Mouse (Mus musculus) left cerebral cortex, adult 8-10 months (tissue): Measurements from ENCODE around the gene Eif1. TPM values are rescaled to one million over a fixed set of nuclear protein-coding genes. Genes with fewer than 3 reads are reported as not detected.
"Not testable (repeated sequence)": the region's sequence is repeated elsewhere in the genome, so short reads cannot be mapped to it uniquely, and the experiment has no call there.

Experiments
- DNase-seq, 2 experiments: peaks; one replicate each; pipeline ENCODE4 v3.0.0; 2022; ENCODE audit warnings: low spot score in 2 of 2
- total RNA-seq, 4 experiments: library from RNA; stranded (reverse); gene quantifications; 2 replicates each; pipeline ENCODE4 v1.2.4; 2022

The Eif1 gene
- total RNA-seq = 100 to 1,000 TPM; 753 to 824 (median 763) TPM

DNA sequence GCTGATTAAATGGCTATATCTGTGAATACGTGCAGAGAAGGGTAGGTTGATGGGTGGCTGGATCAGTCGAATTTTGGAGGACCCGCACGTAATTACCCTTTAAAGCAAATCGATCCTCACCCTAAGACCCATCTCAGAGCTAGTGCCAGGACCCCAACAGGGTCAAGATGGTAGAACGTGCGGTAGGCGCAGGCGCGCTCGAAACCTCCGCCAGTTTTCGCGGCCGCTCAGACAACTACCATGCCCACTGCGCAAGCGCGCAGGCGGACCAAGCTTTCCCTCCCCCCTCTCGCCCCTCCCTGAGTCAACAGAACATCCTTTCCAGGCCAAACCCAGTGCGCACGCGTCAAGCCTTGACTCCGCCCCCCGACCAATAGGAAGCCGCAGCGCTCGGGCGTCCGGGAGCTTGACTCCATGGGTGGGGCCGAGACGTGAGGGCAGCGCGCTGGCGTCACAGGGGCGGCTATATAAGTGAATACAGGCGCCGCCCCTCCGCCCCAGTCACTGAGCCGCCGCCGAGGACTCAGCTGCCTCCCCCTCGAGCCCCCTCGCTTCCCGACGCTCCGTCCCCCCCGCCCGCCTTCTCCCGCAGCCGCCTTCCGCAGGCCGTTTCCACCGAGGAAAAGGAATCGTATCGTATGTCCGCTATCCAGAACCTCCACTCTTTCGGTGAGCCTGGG is at the start of gene Eif1:
Gene Eif1 (plus strand): TSS at position 394 of the 680 bp plus-strand sequence.
- DNase-seq = peak; percentile 98 to 99

- no peak for DNase-seq
Measured at GRCm38 (mm10) chr11:100271878-100272277, 47.8 kb upstream of the Eif1 start.

GRCm38 (mm10) chr11:100274719-100275118 is 45.0 kb upstream of the Eif1 start:
- DNase-seq = no peak

DNA sequence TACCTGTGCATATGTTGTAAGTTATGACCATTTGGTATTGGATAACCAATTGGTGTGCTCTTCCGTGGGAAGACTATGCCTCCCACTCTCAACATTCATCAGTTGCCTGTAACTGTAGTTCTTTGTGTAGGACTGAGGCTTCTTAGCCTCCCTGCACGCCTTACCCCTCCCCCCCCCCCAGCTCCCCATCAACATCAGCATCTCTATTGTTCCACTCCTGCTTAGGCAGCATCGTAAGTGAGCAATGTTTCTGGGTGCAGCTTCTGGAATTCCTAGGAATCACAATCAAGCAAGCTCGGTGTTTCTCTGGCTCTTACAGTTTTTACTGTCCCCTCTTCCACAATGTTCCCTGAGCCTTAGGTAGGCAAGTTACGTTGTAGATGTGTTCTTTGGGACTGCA is 44.2 kb upstream of the Eif1 start:
- DNase-seq = no peak

GRCm38 (mm10) chr11:100277726-100278480 is 41.8 kb upstream of the Eif1 start:
- no peak for DNase-seq

DNA sequence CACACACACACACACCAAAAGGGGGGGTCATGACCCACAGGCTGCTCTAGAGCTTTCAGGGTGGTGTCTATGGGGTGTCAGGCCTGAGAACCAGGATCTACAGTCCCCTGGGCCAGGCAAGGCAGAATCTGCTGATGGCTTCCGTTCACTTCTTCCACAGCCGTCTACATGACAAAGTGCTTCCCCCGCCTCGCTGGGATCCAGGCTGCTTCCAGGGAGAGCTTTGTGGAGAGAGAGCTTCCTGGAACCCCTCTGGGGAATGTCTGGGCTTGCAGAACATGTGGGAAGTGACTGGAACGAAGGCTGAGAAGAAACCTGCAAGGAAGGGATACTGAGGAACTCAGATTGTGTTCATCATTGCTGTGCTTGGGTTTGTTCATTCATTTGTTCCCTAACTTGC is 40.9 kb upstream of the Eif1 start:
- DNase-seq = no peak

GRCm38 (mm10) chr11:100281596-100282544 is 37.8 kb upstream of the Eif1 start:
- peak; percentile 47 to 84 for DNase-seq

DNA sequence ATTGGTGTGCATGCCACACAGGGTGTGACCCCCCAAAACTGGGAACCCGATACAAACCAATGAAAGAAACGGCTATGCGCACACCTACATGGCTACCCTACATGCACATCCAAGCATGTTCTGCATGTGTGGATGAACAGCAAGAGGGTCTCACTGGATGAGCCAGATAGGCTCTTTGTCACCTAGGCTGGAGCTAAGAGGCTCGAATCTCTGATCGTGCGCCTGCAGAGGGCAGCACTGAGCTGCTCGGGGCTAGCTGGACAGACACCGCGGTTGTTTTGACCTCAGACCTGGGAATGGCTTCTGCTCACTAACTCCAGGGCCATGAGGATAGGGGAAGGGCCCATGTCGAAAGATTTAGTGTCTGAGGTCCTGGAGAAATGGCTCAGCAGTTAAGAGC is 37.1 kb upstream of the Eif1 start:
- peak in 1 of 2 experiments; percentile 45 for DNase-seq

- DNase-seq = no peak
Measured at GRCm38 (mm10) chr11:100284988-100285387, 34.7 kb upstream of the Eif1 start.

DNA sequence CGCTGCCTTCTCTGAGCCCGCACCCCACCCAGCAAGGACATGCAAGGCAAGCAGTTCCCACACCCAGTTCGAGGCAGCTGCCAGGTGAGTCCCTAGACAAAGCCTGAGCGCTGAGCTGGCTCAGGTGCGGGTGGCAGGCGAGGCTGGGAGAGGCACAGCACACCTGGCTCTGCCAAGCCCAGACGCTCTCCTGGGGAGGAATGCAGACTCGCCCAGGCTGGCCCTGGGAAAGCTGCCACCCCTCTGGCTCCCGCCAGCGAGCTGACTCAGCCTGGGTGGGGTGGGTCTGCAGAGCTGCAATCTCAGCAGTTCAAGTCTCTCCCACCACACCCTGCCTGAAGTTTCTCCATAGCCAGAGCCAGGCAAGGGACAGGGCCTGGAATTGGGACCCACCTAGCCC is 32.7 kb upstream of the Eif1 start:
- DNase-seq = no peak

DNA sequence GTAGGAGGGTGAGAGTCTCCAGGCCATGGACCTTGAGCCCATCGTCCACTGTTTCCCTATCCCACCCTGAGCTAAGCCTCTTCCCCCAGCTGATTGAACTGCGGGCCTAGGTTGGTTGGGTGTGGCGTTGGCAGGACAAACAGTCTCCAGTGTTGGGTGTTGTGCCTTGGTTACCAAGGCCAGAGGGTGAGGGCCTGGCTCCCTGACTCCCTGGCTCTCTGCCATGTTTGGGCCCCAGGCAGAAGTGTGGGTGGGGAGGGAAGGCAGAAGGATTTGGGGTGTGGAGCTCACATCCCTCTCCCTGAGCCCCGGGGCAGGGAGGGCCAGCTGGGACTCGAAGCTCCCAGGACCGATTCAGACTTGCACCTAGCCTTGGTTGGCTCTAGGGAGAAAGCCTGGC is 30.7 kb upstream of the Eif1 start:
- DNase-seq = no peak

DNA sequence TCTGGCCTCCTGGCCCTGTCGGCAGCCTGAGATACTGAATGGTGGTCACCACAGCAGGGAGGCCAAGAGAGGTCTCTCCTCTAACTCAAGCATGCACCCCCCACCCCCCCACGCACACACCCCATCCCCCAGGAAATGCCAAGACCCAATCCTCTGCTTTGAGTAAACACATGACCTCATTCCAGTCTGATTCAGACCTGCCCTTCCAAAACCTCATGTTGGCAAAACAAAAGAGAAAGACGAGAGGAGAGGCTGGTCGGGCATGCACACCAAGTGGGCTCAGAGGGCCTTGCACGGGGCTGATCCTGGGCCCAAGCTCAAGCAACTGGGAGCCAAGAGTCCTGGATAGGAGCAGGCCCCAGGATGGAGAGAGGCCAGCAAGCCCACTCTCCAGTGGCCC is 29.4 kb upstream of the Eif1 start:
- no peak for DNase-seq

DNA sequence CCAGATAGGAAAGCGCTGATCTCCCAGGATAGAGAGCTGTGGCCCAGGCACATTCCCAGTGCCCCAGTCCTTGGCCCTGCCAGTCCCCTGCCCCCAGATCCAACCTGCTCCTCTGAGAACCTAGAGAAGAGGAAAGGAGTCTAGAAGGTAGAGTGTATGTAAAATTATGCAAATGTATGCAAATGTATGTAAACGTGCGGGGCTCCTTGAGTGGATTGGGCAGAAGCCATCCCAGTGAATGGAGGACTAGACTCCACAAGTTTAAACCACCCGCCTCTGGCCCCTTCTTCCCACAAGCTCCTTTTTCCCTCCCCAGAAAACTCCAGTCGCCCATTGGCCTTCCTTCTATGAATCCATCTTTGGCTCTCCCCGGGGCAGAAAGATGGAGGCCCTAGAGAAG is 26.8 kb upstream of the Eif1 start:
- DNase-seq = no peak

- DNase-seq = peak in 1 of 2 experiments; percentile 67
Measured at GRCm38 (mm10) chr11:100295308-100295707, 24.4 kb upstream of the Eif1 start.

DNA sequence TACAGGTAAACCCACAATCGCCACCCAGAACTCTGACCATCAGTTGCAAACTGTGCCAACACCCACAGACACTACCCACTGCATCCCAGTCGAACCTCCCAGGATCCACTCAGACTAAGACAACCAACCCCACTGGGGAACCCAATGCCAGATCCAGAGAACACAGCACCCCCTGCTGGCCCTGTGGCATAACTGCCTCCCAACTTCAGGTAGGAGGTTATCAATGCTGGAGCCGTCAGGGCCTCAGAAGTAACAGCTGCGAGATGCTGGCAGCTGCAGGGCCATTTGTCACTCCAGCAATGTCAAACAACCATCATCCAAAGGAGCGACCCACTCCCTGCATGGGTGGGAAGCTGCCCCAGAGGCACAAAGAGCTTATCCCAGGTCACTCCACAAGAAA is 21.9 kb upstream of the Eif1 start:
- DNase-seq = no peak

DNA sequence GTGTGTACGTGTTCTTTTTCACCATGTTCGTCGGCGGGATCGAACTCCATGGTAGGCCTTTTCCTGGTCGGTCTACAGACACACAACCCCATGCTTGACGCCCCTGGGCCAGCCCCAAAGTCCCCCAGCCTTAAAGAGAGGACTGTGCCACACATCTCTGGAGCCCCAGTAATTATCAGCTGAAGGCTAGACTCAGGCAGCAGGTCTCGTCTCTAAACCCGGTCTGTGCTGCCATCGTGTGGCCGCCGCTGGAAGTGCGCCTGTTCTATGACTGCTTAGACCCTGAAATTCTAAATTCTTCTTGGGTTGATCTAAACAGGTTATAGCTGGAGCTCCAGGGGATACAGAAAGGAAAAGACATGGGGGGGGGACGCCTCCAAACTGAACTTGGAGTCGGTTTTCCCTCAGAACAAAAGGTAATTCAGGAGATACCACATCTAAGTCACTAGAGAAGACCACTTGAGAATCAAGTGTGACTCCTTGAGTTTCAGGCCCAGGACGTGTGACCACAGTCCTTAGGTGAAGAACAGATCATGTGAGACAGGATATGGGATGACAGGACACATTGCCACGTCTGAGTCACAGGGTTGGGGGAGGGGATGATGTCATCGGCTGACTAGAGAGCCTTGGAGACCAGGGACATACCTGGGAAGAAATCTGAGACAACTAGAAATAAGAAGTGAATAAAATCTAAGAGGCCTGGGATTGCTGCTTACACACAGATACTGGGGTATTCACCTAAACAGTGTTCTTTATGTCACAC is 21.2 kb upstream of the Eif1 start:
- peak in 1 of 2 experiments; percentile 90 for DNase-seq

DNA sequence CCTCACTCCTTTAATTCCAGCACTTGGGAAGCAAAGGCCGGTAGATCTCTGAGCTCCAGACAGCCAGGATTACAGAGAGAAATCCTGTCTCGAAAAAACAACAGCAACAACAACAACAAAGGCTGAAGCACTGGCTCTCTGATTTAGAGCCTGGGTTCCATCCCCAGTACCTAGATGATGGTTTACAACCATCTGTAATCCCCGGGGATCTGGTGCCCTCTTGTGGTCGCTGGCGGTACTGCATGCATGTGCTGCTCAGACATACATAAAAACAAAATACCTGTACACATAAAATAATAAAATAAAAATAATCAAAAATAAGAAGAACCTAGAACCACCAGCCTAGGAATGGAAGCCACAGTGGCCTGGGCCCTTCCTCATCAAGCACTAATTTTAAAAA is 19.4 kb upstream of the Eif1 start:
- DNase-seq = peak in 1 of 2 experiments; percentile 72

DNA sequence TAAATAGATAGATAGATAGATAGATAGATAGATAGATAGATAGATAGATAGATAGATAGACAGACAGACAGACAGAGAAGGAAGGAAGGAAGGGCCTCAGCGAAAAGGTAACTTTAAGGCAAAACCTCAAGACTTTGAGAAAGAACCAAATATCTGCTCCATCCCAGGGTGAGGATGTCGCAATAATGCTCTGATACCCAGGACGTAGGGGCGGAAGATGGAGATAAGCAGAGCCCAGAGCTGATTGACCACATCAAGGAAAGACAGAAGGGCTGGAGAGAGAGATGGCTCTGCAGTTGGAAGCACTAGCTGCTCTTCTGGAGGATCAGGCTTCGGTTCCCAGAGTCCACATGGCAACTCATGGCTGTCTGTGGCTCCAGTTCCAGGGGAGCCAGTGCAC is 18.4 kb upstream of the Eif1 start:
- DNase-seq = no peak

DNA sequence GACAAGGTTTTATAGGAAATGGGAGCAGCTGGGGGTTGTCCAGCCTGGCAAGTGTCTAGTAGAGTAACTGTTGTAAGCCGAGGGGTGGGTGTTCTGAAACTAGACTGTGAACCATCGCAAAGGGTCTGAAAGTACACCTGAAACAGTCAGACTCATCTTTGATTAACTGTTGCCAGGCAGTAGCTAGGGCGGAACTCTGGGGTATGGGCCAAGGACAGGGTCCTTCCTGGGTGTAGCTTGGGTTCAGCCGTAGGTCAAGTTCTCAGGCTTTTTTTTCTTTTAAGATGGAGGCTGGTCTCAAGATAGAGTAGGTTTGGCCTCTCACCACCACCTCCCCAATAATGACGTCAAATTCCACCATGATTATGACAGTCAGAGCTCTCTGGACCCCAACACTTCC is 11.8 kb upstream of the Eif1 start:
- no peak for DNase-seq

- DNase-seq = not testable (repeated sequence)
Measured at GRCm38 (mm10) chr11:100308672-100309071, 11.0 kb upstream of the Eif1 start.

GRCm38 (mm10) chr11:100311656-100312055 is 8.0 kb upstream of the Eif1 start:
- no peak for DNase-seq
